Mouse (Mus musculus) heart, embryonic 10.5 days (tissue): ENCODE measurements around the gene Pde1c. TPM values are rescaled to one million over a fixed set of nuclear protein-coding genes. Genes with fewer than 3 reads are reported as not detected.

Experiments used
- DNase-seq: peaks from one replicate; pipeline ENCODE4 v3.0.0-alpha.2; 2017; ENCODE audit warnings: low spot score
- H3K27ac ChIP-seq: fragments of 300-500 bp; sonication (generic); 2 replicates; pipeline ENCODE4 v1.5.1; 2016; ENCODE audit warnings: mild to moderate bottlenecking
- H3K27me3 ChIP-seq: fragments of 300-500 bp; sonication (generic); 2 replicates; pipeline ENCODE4 v1.6.1; 2016; ENCODE audit warnings: mild to moderate bottlenecking; ENCODE audit not compliant: poor library complexity, insufficient read depth, severe bottlenecking
- H3K36me3 ChIP-seq: fragments of 300-500 bp; sonication (generic); 2 replicates; pipeline ENCODE4 v1.6.1; 2016; ENCODE audit warnings: mild to moderate bottlenecking, moderate library complexity
- H3K4me1 ChIP-seq: fragments of 300-500 bp; sonication (generic); 2 replicates; pipeline ENCODE4 v1.6.1; 2016; ENCODE audit warnings: mild to moderate bottlenecking
- H3K4me3 ChIP-seq: fragments of 300-500 bp; sonication (generic); 2 replicates; pipeline ENCODE4 v1.5.1; 2016; ENCODE audit warnings: mild to moderate bottlenecking, moderate library complexity
- H3K9me3 ChIP-seq: fragments of 300-500 bp; sonication (generic); 2 replicates; pipeline ENCODE4 v1.6.1; 2016; ENCODE audit warnings: mild to moderate bottlenecking, moderate library complexity
- WGBS: fragments of 180-500 bp; shearing (Covaris S2); methylation state at CpG from one replicate; pipeline ENCODE4 v1.1.7; 2016; 5-methylcytosine and 5-hydroxymethylcytosine counted together
- microRNA-seq: library from miRNA; unstranded; fragments of <30 nt; microRNA quantifications from one replicate; pipeline ENCODE4, GENCODE M21; 2017
- polyA plus RNA-seq: library from polyadenylated mRNA; unstranded; fragments of >200 nt; fragmentation: Nextera tagmentation; extraction: Ambion mirVana; gene quantifications from 2 replicates; pipeline ENCODE4 v1.2.1, GENCODE M21; 2016

Pde1c gene
- polyA plus RNA-seq, 1 experiment from 2014 or later: 2.2 TPM

DNA sequence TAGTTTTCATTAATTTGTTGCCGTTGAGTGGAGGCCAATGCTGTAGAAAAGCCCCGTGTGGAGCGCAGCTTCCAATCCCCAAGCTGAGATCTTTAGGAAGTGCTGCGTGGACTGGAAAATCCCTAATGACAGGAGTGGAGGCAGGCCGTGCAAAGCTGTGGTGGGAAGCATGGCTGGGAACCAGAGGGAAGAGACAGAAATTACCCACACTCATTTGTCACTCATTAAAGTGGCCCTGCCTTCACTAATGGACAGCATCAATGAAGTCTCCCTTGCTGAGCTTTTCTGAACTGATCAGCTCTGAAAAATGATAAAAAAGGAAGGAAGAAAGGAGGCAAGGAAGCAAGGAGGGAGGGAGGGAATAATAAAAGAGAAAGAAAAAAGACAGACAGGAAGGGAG, 538.9 kb downstream of the Pde1c start:
- H3K9me3 ChIP-seq: no peaks in the 10 kb centered on the region
- DNase-seq: no peak
- no peak overlapping the region for H3K4me3 ChIP-seq
- H3K27me3 ChIP-seq: no peaks in the 10 kb centered on the region
- H3K36me3 ChIP-seq: no peaks in the 10 kb centered on the region
- H3K27ac ChIP-seq: no peak overlapping the region
- 60% methylated on average over 5 of the region's 5 CpGs for WGBS
- H3K4me1 ChIP-seq: 0 out of 2 replicates have a peak, but pooled peaks cover 4% of the 10 kb centered on the region

DNA sequence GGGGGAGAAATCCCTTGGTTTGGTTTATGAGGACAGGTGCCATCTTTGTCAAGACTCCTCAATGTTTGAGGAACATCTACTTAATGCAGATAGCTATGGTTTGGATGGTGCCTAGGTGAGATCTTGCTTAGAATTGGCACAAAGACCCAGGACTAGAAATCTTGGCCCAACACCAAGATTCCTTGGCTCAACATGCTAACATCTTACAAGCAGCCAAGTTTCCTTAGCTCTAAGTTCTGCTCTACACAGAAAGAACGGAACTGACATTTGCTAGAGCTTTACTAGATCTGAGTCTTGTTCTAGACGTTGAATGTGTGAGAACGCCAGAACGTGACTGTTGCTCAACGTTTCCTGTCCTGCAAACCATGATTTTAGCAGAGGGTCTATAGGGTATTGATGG, 540.9 kb downstream of the Pde1c start:
- DNase-seq: no peak
- Histone ChIP-seq H3K27me3 (no peaks in the 10 kb centered on the region), H3K4me3 (no peak overlapping the region), H3K36me3 (no peaks in the 10 kb centered on the region), H3K27ac (no peak overlapping the region), H3K4me1 (0 out of 2 replicates have a peak, but pooled peaks cover 4% of the 10 kb centered on the region), H3K9me3 (no peaks in the 10 kb centered on the region)
- 91% methylated on average over 5 of the region's 5 CpGs for WGBS

DNA sequence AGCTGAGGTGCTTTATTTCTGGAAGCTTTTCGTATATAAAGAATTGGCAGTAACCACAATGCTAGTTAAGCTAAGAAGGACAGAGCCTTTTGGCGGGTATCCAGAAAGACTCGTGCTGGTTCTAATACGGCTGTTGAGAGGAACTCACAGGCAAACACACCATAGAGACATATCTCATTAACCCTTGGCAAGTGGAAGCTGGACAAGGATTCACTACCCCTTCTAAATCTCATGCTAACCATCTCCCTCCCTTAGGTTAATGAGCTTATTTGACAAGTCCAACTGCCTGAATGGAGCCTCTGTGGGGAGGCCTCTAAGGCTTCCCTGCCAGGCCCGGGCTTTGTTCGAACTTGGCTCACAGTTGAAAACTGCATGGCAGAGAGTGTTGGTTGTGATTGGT, 541.6 kb downstream of the Pde1c start:
- Histone ChIP-seq H3K4me1 (0 out of 2 replicates have a peak, but pooled peaks cover 4% of the 10 kb centered on the region), H3K36me3 (no peaks in the 10 kb centered on the region), H3K4me3 (no peak overlapping the region), H3K27ac (no peak overlapping the region), H3K9me3 (no peaks in the 10 kb centered on the region), H3K27me3 (no peaks in the 10 kb centered on the region)
- DNase-seq: no peak
- 83% methylated on average over 6 of the region's 6 CpGs for WGBS

DNA sequence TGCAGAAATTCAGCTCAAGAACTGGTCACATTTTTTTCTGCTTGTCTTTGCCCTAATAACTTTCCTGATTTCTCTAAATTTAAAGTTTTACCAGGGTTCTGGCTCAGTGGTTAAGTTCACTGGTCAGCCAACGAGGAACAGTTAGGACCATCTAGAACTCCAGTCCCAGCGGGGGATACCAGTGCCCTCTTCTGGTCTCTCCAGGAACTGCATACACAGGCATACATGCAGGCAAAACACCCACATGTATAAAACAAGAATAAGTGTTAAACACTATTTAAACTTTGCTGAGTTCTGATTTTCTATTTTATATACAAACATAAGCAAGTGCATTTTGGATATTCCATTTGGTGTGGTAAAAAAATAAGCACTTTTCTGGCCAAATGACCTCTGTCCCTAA, 543.4 kb downstream of the Pde1c start:
- DNase-seq: no peak
- Histone ChIP-seq H3K9me3 (no peaks in the 10 kb centered on the region), H3K4me3 (no peak overlapping the region), H3K27me3 (no peaks in the 10 kb centered on the region), H3K36me3 (no peaks in the 10 kb centered on the region), H3K27ac (no peak overlapping the region), H3K4me1 (peaks cover 4% of the 10 kb centered on the region; the same call in 1 of the 2 replicates)
- 57% methylated on average over 2 of the region's 2 CpGs for WGBS

Small RNA genes within 50 kb of the gene (microRNA-seq; reads per million reads assigned to microRNA genes)
- gene Gm44413: not detected

Other genes starting within 250 kb of the Pde1c start
- 99.3 and 118 TPM in 2 replicates for gene Lsm5, start 135.6 kb upstream of the Pde1c start, polyA plus RNA-seq
- gene Avl9, start 145.8 kb upstream of the Pde1c start, polyA plus RNA-seq: 8.6 and 9.3 TPM in 2 replicates
- 35.8 and 39.9 TPM in 2 replicates for gene Kbtbd2, start 228.7 kb upstream of the Pde1c start, polyA plus RNA-seq